Mouse (Mus musculus) heart, postnatal 0 days (tissue): ENCODE data around the gene Smim5. TPM values are rescaled to one million over a fixed set of nuclear protein-coding genes. Genes with fewer than 3 reads are reported as not detected.
A peak's percentile ranks its signal among the peaks of the same experiment; 100 is the strongest.

Experiments used
- ATAC-seq: fragments of 200-750 bp; cut with Nextera tagmentation; 2 replicates; pipeline ENCODE4 v1.8.0; 2017; ENCODE audit warnings: low read depth, moderate number of reproducible peaks, moderate library complexity; ENCODE audit not compliant: insufficient read depth
- DNase-seq: peaks from one replicate; pipeline ENCODE4 v3.0.0-alpha.2; 2016; ENCODE audit warnings: low spot score
- H3K27ac ChIP-seq: fragments of 300-500 bp; sonication (generic); 2 replicates; pipeline ENCODE4 v1.5.1; 2014; ENCODE audit warnings: low read depth, mild to moderate bottlenecking
- H3K27me3 ChIP-seq: fragments of 300-500 bp; sonication (generic); 2 replicates; pipeline ENCODE4 v1.6.1; 2014; ENCODE audit warnings: low read length, mixed read lengths; ENCODE audit not compliant: control insufficient read depth, insufficient read depth
- H3K36me3 ChIP-seq: fragments of 300-500 bp; sonication (generic); replicated peaks from 2 replicates; pipeline ENCODE4 v1.6.1; 2014; ENCODE audit warnings: low read length, mixed read lengths; ENCODE audit not compliant: control insufficient read depth, insufficient read depth
- H3K4me1 ChIP-seq: fragments of 300-500 bp; sonication (generic); 2 replicates; pipeline ENCODE4 v1.6.1; 2014; ENCODE audit warnings: antibody characterized with exemption; ENCODE audit not compliant: control insufficient read depth, insufficient read depth
- H3K4me2 ChIP-seq: fragments of 300-500 bp; sonication (generic); 2 replicates; pipeline ENCODE4 v1.6.1; 2014; ENCODE audit warnings: low read depth, mild to moderate bottlenecking, low read length, moderate library complexity
- H3K4me3 ChIP-seq: fragments of 300-500 bp; sonication (generic); 2 replicates; pipeline ENCODE4 v1.5.1; 2014; ENCODE audit warnings: low read depth, low read length
- H3K9ac ChIP-seq: fragments of 300-500 bp; sonication (generic); replicated peaks from 2 replicates; pipeline ENCODE4 v1.6.1; 2014; ENCODE audit warnings: low read depth, low read length, mixed read lengths
- H3K9me3 ChIP-seq: fragments of 300-500 bp; sonication (generic); replicated peaks from 2 replicates; pipeline ENCODE4 v1.6.1; 2016; ENCODE audit warnings: low read length; ENCODE audit not compliant: control insufficient read depth
- CTCF ChIP-seq: IDR thresholded peaks from 2 replicates; pipeline ENCODE4 v1.5.1; 2016; ENCODE audit warnings: antibody characterized with exemption, control low read depth, low read depth
- EP300 ChIP-seq: IDR thresholded peaks from 2 replicates; pipeline ENCODE4 v1.6.1; 2016; ENCODE audit warnings: antibody characterized with exemption, low read depth
- WGBS: fragments of 180-500 bp; shearing (Covaris S2); extraction: QIAGEN DNeasy Blood & Tissue Kit; methylation state at CpG from one replicate; pipeline ENCODE4 v1.1.7; 2014; 5-methylcytosine and 5-hydroxymethylcytosine counted together
- polyA plus RNA-seq: library from polyadenylated mRNA; unstranded; fragments of >200 nt; fragmentation: Nextera tagmentation; extraction: Ambion mirVana; gene quantifications from 2 replicates; pipeline ENCODE4 v1.2.1, GENCODE M21; 2015
- total RNA-seq: library from RNA; depleted of rRNA; stranded (reverse); fragments of >200 nt; gene quantifications from 2 replicates; pipeline ENCODE4 v1.2.3, GENCODE M21; 2014; ENCODE audit warnings: low replicate concordance

The Smim5 gene
- total and polyA plus RNA-seq, 2 experiments from 2014 or later, result 79.3 to 83.0 TPM

DNA sequence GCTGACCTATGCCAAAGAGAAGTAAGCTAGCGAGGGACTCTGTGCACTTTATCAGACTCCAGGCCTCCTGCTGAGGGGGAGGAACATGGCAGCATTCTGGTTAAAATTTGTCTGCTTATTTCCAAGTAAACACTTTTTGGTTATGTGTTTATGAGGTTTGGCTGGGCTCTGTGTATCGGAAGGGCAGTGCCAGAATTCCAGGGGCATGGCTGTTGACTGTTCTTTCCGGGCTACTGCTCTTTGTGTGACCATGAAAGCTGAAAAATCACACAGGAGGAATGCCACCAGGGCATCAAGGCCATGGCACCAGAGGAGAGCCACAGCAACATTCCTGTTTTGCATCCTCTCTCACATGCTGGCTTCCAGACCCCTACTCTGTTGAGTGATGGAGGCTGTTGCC is 6.3 kb downstream of the Smim5 start:
- H3K27ac ChIP-seq, result 0 out of 2 replicates have a peak overlapping the region, but pooled peaks have one; percentile 98
- ATAC-seq, result no peak
- TF ChIP-seq CTCF (no peak), EP300 (no peak)
- H3K9me3 ChIP-seq, result no peaks in the 10 kb centered on the region
- H3K27me3 ChIP-seq, result no peaks in the 10 kb centered on the region
- no peak overlapping the region for H3K4me3 ChIP-seq
- DNase-seq, result no peak
- H3K4me1 ChIP-seq, result peaks cover 47% of the 10 kb centered on the region
- peaks cover 30% of the 10 kb centered on the region for H3K36me3 ChIP-seq
- 85% methylated on average over 3 of the region's 3 CpGs for WGBS
- H3K4me2 ChIP-seq, result no peak overlapping the region
- H3K9ac ChIP-seq, result no peak overlapping the region

DNA sequence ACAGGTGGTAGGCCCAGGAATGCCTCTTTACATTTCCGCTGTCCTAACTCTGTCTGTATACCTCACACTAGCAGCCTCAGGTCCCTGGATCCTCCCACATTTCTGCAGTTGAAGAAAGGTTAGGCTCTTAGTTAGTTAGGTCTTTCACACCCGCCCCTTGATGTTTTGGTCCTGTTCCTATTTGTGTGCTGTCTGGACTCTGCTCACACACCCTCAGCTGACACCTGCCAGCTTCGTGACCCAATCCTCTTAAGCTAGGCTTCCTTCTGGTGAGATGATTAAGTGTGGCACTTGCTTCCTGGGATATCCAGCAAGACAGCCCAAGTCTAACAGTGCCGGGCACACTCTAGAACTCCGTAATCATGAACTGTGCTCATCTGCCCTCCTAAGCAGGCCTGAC is 6.8 kb downstream of the Smim5 start:
- no peak overlapping the region for H3K4me3 ChIP-seq
- peaks cover 30% of the 10 kb centered on the region for H3K36me3 ChIP-seq
- WGBS, result 87% methylated on average over 5 of the region's 5 CpGs
- H3K9me3 ChIP-seq, result no peaks in the 10 kb centered on the region
- no peak overlapping the region for H3K9ac ChIP-seq
- no peak overlapping the region for H3K4me2 ChIP-seq
- ATAC-seq (no peak), DNase-seq (no peak)
- H3K4me1 ChIP-seq, result peaks cover 47% of the 10 kb centered on the region
- H3K27me3 ChIP-seq, result no peaks in the 10 kb centered on the region
- no peak for TF ChIP-seq EP300
- no peak for TF ChIP-seq CTCF
- no peak overlapping the region for H3K27ac ChIP-seq

DNA sequence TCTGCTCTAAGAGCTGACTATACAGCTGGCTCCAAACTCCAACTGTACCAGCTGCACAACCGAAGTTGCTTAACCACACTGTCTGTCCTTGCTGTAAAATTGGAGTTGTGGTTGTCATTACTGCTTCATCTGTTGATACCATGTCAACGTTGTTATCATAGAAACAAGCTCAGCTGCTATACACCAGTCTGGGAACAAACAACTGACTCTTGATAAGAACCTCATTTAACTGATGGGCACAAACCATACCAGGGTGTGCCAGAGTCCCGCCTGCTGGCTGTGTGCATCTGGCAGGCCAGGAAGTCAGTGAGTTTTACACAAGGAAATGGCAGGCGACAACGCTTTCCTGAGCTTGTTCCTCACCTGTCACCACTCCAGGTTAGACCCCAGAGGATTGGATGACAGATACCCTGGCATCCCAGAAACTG is 11.4 kb downstream of the Smim5 start:
- ATAC-seq, result peak; percentile 74
- H3K9me3 ChIP-seq, result no peaks in the 10 kb centered on the region

DNA sequence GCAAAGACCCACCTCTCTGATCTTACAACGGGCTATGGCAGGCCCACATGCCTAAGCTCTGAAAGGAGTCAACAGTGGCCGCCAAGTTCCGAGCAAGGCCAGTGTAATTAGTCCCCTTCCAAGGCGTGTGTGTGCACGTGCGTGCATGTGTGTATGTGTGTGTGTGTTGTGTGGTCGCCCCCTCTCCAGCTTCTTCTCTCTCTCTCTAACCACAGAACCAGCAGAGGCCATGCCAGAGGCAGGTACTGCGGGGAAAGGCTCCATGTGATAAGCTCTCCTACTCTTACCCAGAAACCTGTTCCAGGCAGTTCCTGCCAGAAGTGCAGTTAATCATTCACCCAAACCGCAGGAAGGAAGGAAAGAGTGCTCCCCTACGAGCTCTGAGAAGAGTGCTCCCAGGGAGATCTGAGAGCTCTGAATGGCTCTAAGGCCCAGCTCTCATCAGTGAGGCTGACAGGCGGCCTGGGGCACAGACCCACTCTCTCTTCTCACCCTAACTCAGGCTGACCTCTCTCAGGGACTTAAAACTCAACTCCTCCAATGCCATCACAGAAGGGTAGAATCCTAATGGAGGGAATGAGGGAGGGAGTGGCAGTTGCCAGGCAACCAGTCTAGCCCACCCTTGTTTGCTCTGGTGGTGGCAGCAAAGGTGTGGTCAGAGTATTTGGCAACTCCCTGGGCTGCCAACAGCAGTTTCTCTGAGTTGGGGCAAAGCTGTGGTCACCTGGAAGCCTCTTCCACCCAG is 12.0 kb downstream of the Smim5 start, which contains the start of gene Smim6:
TSS of gene Smim6 (plus strand) at position 386 of the 745 bp plus-strand sequence.
- 74% methylated on average over 11 of the region's 11 CpGs for WGBS
- H3K27me3 ChIP-seq, result no peaks in the 10 kb centered on the region
- H3K36me3 ChIP-seq, result peaks cover 28% of the 10 kb centered on the region
- TF ChIP-seq CTCF (no peak), EP300 (no peak)
- peaks cover 15% of the 10 kb centered on the region; the same call in 1 of the 2 replicates for H3K4me1 ChIP-seq
- ATAC-seq, result peak; percentile 36; the same call in 1 of the 2 replicates
- no peaks in the 10 kb centered on the region for H3K9me3 ChIP-seq
- H3K4me3 ChIP-seq, result no peak within 1 kb of the TSS
- H3K9ac ChIP-seq, result no peak within 1 kb of the TSS
- H3K4me2 ChIP-seq, result no peak within 1 kb of the TSS
- DNase-seq, result no peak
- peak within 1 kb of the TSS; percentile 58 for H3K27ac ChIP-seq

More for the DNA sequence above, 11.4 kb downstream of the Smim5 start:
- peaks cover 29% of the 10 kb centered on the region for H3K36me3 ChIP-seq
- no peak overlapping the region for H3K9ac ChIP-seq
- H3K27ac ChIP-seq, result peak overlapping the region; percentile 58
- H3K4me3 ChIP-seq, result no peak overlapping the region
- H3K4me1 ChIP-seq, result peaks cover 15% of the 10 kb centered on the region; the same call in 1 of the 2 replicates
- TF ChIP-seq EP300 (0 out of 2 replicates have a peak, but pooled peaks have one; percentile 46), CTCF (no peak)
- no peaks in the 10 kb centered on the region for H3K27me3 ChIP-seq
- DNase-seq, result peak; percentile 57
- no peak overlapping the region for H3K4me2 ChIP-seq
- WGBS, result 27% methylated on average over 5 of the region's 5 CpGs

DNA sequence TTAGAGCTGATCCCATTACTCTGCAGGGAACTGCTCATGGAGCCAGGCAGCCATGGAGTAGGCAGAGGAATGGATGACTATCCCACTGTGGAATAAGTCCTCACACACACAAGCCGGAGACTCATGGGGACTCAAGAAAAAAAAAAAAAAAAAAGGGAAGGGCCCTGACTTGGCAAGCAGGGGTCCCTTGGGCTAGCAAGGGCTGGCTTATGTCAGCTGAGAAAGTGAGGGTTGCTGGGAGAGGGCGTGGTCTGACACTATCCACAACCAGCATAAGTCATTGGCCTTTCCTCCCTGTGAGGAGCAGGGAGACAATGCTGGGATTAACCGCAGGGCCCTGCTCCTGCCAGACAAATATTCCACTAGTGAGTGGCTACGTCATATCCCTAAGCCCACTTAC is 16.8 kb downstream of the Smim5 start:
- ATAC-seq, result no peak
- Histone ChIP-seq H3K9me3 (no peaks in the 10 kb centered on the region), H3K36me3 (peaks cover 21% of the 10 kb centered on the region), H3K27me3 (no peaks in the 10 kb centered on the region), H3K9ac (no peak overlapping the region), H3K4me3 (no peak overlapping the region), H3K27ac (no peak overlapping the region), H3K4me2 (no peak overlapping the region), H3K4me1 (peaks cover 6% of the 10 kb centered on the region; the same call in 1 of the 2 replicates)
- DNase-seq, result no peak
- WGBS, result 91% methylated on average over 4 of the region's 4 CpGs
- TF ChIP-seq EP300, result no peak
- TF ChIP-seq CTCF, result no peak

DNA sequence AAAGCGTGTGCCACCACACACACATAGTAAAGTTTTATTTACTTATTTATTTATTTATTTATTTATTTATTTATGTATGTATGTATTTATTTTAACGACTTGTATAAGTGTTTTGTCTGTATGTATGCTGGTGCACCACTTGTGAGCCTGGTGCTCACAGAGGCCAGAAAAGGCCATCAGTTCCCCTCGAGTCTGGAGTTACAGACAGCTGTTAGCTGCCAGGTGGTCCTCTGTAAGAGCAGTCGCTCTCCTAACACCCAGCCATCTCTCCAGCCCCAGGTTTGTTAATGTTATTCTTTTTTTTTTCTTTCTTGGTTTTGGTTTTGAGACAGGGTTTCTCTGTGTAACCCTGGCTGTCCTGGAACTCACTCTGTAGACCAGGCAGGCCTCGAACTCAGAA is 18.9 kb downstream of the Smim5 start:
- H3K27ac ChIP-seq, result no peak overlapping the region
- WGBS, result 86% methylated on average over 5 of the region's 5 CpGs
- H3K9me3 ChIP-seq, result no peaks in the 10 kb centered on the region
- no peak overlapping the region for H3K4me3 ChIP-seq
- ATAC-seq (no peak), DNase-seq (no peak)
- H3K27me3 ChIP-seq, result no peaks in the 10 kb centered on the region
- TF ChIP-seq CTCF (no peak), EP300 (no peak)
- no peak overlapping the region for H3K4me2 ChIP-seq
- no peaks in the 10 kb centered on the region for H3K4me1 ChIP-seq
- H3K36me3 ChIP-seq, result peaks cover 32% of the 10 kb centered on the region
- no peak overlapping the region for H3K9ac ChIP-seq
